Mouse (Mus musculus) heart, embryonic 11.5 days (tissue): Measurements from ENCODE around the gene Kcnmb1. TPM values are rescaled to one million over a fixed set of nuclear protein-coding genes. Genes with fewer than 3 reads are reported as not detected.

Experiments used
- ATAC-seq: fragments of 200-750 bp; cut with Nextera tagmentation; replicated peaks from 2 replicates; pipeline ENCODE4 v1.8.0; 2017; ENCODE audit warnings: moderate library complexity; ENCODE audit not compliant: insufficient number of reproducible peaks, low FRiP score, low TSS enrichment
- H3K27ac ChIP-seq: fragments of 300-500 bp; sonication (generic); 2 replicates; pipeline ENCODE4 v1.5.1; 2014; ENCODE audit warnings: mild to moderate bottlenecking, low read depth, low read length
- H3K27me3 ChIP-seq: fragments of 300-500 bp; sonication (generic); 2 replicates; pipeline ENCODE4 v1.6.1; 2014; ENCODE audit warnings: mild to moderate bottlenecking, low read length, mixed read lengths; ENCODE audit not compliant: control insufficient read depth, insufficient read depth
- H3K36me3 ChIP-seq: fragments of 300-500 bp; sonication (generic); 2 replicates; pipeline ENCODE4 v1.6.1; 2014; ENCODE audit warnings: mild to moderate bottlenecking, low read length, moderate library complexity, mixed read lengths; ENCODE audit not compliant: control insufficient read depth, insufficient read depth
- H3K4me1 ChIP-seq: fragments of 300-500 bp; sonication (generic); 2 replicates; pipeline ENCODE4 v1.6.1; 2014; ENCODE audit warnings: low read length; ENCODE audit not compliant: control insufficient read depth, insufficient read depth
- H3K4me2 ChIP-seq: fragments of 300-500 bp; sonication (generic); 2 replicates; pipeline ENCODE4 v1.6.1; 2014; ENCODE audit warnings: mild to moderate bottlenecking, moderate library complexity
- H3K4me3 ChIP-seq: fragments of 300-500 bp; sonication (generic); 2 replicates; pipeline ENCODE4 v1.5.1; 2014; ENCODE audit warnings: low read depth, low read length
- H3K9ac ChIP-seq: fragments of 300-500 bp; sonication (generic); 2 replicates; pipeline ENCODE4 v1.6.1; 2014; ENCODE audit warnings: mild to moderate bottlenecking, low read depth, low read length, moderate library complexity
- H3K9me3 ChIP-seq: fragments of 300-500 bp; sonication (generic); replicated peaks from 2 replicates; pipeline ENCODE4 v1.6.1; 2016; ENCODE audit warnings: low read length; ENCODE audit not compliant: control insufficient read depth
- WGBS: fragments of 180-500 bp; shearing (Covaris S2); extraction: QIAGEN DNeasy Blood & Tissue Kit; methylation state at CpG from one replicate; pipeline ENCODE4 v1.1.7; 2014; ENCODE audit not compliant: insufficient replicate concordance; 5-methylcytosine and 5-hydroxymethylcytosine counted together
- polyA plus RNA-seq: library from polyadenylated mRNA; unstranded; fragments of >200 nt; fragmentation: Nextera tagmentation; extraction: Ambion mirVana; gene quantifications from 2 replicates; pipeline ENCODE4 v1.2.1, GENCODE M21; 2014

The Kcnmb1 gene
- polyA plus RNA-seq, 1 experiment from 2014 or later, result 6.8 TPM

GRCm38 (mm10) chr11:34012007-34012652, 49.3 kb downstream of the Kcnmb1 start:
- Histone ChIP-seq H3K9ac (no peak overlapping the region), H3K4me3 (no peak overlapping the region), H3K4me2 (no peak overlapping the region), H3K9me3 (no peaks in the 10 kb centered on the region), H3K4me1 (0 out of 2 replicates have a peak, but pooled peaks cover 2% of the 10 kb centered on the region), H3K27me3 (no peaks in the 10 kb centered on the region), H3K27ac (no peak overlapping the region), H3K36me3 (no peaks in the 10 kb centered on the region)
- 42% methylated on average over 6 of the region's 6 CpGs for WGBS
- ATAC-seq, result no peak

Other genes with a start within 250 kb of the Kcnmb1 start
- 0.44 and 0.77 TPM in 2 replicates for gene Kcnip1, start 30.1 kb downstream of the Kcnmb1 start, polyA plus RNA-seq
- gene Lcp2, start 83.9 kb downstream of the Kcnmb1 start, polyA plus RNA-seq, result 1.7 and 1.9 TPM in 2 replicates
- 0.34 TPM in 1 of 2 replicates, not detected in the other for gene 4930469K13Rik, start 135.5 kb downstream of the Kcnmb1 start, polyA plus RNA-seq
- gene Foxi1, start 245.1 kb downstream of the Kcnmb1 start, polyA plus RNA-seq, result not detected in 2 replicates